Mouse (Mus musculus) kidney, adult 11 months (tissue): ENCODE results near the gene A630001G21Rik.

Source experiments
- DNase-seq: peaks from one replicate; pipeline ENCODE4 v3.0.0; 2022

A630001G21Rik gene

DNA sequence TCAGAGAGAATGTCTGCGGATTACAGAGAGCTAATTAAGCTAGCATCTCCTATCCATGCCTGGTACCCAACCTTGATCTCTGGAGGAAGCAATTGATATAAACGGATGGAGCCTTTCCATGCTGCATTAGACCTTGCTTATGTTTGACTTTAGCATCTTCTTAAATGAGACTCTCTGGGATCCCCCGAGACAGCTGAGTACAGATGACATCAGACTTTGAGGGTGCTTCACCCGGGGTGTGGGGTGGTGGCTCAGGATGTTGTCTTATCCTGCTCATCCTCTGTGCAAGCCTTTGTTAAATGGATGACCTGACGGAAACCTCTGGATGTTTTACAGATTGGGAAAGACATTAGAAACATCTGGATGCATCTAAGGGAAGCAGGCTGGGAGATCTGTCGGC, 48.0 kb downstream of the A630001G21Rik start:
- no peak for DNase-seq

DNA sequence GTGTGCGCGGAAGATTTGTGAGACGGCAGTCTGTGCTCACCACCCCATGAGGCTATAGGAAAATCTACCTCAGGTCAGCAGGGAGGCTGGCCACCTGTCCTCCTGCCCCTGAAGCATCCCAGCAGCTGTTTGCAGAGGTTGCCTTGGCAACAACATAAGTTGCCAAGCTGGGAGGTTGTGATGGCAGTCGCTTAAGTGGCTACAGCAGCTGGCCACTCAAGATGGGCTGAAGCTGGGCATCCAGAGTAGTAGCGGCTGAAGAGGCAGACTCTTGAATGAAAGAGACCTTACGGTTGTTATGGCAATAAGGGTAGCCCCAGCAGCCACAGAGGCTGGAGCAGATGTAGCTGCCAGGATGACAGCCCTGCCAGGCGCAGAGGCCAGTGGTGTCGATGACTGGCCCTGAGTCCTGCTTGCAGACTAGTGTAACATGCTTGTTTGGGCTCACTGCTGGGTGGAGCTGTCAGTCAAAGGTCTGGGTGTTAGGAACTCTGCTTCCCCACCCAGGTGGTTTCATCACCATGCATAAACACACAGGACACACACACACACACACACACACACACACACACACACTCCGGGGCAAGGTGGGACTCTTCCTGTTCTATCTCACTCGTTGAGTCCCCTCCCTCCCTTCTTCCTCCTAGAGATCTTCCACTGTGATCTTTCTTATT, 58.1 kb downstream of the A630001G21Rik start:
- no peak for DNase-seq

- DNase-seq: no peak
Measured at GRCm38 (mm10) chr1:85719049-85719448, 59.4 kb downstream of the A630001G21Rik start.

DNA sequence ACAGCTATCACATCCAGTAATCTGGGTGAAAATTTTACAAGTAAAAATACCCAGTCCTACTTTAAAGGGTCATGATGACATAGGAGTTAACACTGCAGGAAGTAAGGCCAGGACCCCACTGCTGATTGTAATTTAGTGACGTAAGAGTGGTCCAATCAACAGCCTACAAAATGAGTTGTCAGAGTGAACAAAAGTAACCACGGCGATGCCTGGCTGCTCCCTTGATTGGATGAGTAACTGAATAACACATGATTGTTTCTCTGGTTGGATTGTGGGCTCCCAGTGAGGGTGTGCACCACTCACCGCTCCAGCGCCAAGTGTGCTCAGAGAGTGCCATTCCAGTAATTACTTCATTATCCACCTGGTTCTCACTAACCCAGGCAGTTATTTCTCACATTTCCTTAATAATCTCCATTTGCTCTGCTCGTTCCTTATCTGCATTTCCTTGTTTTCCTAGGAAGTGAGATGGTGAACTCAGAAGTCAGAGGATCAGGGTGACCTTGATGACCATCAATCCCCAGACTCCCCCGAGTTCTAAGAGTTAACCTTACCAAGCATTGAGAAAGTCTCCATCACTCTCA, 61.9 kb downstream of the A630001G21Rik start:
- DNase-seq: no peak

- DNase-seq: no peak
Measured at GRCm38 (mm10) chr1:85714501-85714900, 63.9 kb downstream of the A630001G21Rik start.

- DNase-seq: no peak
Measured at GRCm38 (mm10) chr1:85706754-85707153, 71.7 kb downstream of the A630001G21Rik start.

DNA sequence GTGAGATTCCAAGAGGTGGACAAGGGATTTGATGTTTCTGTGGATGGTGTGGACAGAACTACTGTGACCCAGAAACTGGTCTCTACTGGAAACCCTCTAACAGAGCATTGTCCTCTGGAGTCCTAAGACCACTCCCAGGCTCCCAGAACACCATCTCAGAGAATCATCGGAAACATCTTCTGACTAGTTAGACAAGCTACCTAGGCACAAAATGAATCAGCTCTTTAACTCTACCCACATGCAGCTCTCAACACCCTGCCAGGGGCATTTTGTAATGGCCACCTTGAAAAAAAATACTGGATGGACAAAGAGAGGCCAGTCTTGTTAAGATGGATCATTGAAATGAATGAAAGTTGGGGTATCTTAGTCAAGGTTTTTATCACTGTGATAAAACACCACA, 72.9 kb downstream of the A630001G21Rik start:
- DNase-seq: no peak

DNA sequence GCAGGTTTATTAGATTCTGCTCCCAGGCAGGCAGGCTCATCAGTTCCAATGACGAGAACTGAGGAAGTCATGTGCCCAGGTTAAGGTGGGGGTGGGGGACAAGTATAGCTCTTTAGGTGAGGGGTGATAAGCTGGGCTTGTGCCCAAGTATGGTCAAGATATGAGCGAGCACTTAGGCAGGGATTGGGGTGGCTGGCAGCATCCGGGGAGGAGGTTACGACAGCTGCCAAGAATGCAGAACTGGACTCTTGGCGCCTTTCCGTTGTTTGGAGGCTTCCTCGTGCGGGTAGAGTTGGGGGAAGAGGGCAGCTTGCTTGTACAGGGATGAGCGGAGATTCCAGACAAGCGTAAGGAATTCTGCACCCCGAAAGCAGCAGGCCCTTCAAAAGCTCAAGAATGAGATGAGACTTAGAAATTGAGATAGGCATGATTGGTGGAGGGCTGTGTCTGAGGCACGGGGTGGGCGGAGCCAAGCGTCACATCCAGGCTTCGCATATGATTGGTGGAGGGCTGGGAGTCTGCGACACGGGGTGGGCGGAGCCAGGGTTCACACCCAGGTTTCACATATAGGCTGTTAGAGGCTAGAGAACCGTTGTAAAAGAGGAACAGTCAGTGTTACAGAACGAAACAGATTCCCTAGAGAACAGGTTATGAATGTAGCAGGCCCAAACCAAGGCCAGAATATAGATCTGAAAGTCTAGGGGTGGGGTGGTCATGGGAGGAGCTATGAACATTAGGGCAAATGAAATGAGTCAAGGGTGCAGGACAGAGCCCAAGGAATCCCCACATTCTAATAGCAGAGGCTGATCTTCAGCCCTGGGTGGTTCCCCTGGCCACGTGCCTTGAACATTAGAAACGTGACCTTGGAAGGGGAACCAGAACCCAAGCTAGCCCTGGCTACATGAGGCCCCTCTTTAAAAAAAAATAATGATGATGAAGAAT, 74.9 kb downstream of the A630001G21Rik start:
- DNase-seq: peak; percentile 55

DNA sequence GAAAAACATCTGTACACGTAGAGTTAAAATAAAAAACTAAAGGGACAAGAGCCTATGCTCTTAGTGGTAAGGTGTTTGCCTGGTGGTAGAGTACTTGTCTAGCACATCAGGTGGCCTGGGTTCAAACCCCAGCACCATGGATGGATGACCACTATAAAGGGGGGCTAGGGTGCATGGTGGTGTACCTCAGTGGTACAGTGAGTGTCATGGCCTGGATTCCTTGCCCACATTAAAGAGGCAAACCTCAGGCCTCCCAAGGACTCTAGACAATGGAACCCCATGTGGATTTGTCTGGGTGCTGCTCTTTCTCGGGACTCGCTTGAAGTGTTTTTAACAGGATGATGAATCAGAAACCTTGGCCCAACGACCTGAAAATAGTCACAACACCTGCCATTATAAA, 75.9 kb downstream of the A630001G21Rik start:
- no peak for DNase-seq

GRCm38 (mm10) chr1:85697721-85698493, 80.5 kb downstream of the A630001G21Rik start:
- no peak for DNase-seq

GRCm38 (mm10) chr1:85695646-85696045, 82.8 kb downstream of the A630001G21Rik start:
- DNase-seq: no peak

GRCm38 (mm10) chr1:85693280-85693679, 85.2 kb downstream of the A630001G21Rik start:
- no peak for DNase-seq

DNA sequence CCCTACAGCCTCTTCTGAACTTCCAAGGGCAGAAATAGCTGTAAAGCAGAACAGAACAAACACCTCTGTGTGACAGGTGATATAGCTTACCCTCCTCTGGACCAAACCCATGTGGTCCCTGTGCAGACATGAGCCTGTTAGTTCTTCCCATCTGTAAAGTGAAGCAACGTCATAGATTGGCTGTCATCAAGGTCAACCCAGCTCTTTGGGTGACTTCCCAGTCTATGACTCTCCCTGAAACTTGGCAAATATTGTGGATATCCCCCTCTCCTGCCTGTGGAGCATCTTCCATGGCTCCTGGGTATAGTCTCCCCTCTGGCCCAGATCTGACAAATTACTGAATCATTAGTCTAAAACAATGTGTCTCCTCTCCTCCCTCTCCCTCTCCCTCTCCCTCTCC, 86.2 kb downstream of the A630001G21Rik start:
- no peak for DNase-seq

DNA sequence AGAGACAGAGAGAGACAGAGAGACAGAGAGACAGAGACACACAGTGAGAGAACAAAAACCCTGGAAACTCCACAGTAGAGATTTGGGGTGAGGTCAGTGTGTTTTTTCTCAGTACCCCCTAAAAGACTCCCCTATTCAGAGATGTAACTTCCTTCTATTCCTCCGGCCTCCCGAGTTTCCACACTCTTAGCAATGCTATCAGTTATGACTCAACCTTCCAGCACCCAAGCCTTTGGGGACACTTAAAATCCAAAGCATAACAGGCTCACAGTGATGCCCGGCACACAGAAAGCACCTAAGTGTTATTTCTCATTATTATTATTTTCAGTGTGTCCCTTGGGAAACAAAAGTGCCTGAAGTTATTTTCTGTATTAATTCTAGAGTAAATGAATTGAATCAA, 87.9 kb downstream of the A630001G21Rik start:
- no peak for DNase-seq

GRCm38 (mm10) chr1:85687346-85687745, 91.1 kb downstream of the A630001G21Rik start:
- no peak for DNase-seq

GRCm38 (mm10) chr1:85686666-85687065, 91.8 kb downstream of the A630001G21Rik start:
- no peak for DNase-seq

DNA sequence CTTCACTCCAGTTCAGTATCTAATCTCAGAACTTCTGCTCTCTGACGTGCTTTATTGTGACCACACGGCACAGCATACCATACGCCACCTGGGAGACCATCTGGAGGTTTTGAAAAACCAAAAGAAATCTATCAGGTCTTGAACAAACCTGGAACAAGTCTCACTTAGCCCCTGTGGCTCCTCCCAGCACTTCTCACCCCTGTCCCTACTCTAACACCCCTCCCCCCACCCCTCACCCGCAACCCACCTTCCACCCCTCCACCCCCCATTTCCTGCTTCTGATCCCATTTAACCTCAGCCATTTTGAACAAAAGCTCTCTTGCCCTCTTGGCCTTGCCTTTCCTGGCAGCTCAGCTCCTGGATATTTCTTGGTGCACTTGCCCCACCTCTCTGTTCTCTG, 98.2 kb downstream of the A630001G21Rik start:
- no peak for DNase-seq
